Mouse (Mus musculus) heart, adult 9 months (tissue): ENCODE data around the gene Prdm16.

ENCODE experiments used
- DNase-seq, 2 experiments: peaks; one replicate each; pipeline ENCODE4 v3.0.0; 2022; ENCODE audit warnings: low spot score in 2 of 2

Gene Prdm16

GRCm38 (mm10) chr4:154273000-154273399 is 363.7 kb downstream of the Prdm16 start:
- DNase-seq = peak; percentile 24 to 47

DNA sequence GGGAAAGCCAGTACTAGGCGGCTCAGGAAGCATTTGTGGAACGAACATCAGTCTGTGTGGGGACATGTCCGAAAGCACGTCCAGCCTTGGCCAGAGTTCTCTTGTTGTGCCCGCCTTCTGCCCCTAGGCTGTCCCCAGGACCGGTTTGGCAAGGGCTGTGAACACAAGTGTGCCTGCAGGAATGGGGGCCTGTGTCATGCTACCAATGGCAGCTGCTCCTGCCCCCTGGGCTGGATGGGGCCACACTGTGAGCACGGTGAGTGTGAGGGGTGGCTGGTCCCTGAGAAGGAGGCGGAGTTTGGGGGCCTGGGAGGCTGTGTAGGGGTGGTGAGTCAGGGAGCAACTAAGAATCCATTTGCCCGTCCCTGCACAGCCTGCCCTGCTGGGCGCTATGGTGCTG is 367.2 kb downstream of the Prdm16 start:
- no peak for DNase-seq

- no peak for DNase-seq
These were observed 369.2 kb downstream of the Prdm16 start for GRCm38 (mm10) chr4:154267511-154267910.
